Comparison of ENCODE assay signal across 21 mouse cellular contexts in the genomic region with DNA sequence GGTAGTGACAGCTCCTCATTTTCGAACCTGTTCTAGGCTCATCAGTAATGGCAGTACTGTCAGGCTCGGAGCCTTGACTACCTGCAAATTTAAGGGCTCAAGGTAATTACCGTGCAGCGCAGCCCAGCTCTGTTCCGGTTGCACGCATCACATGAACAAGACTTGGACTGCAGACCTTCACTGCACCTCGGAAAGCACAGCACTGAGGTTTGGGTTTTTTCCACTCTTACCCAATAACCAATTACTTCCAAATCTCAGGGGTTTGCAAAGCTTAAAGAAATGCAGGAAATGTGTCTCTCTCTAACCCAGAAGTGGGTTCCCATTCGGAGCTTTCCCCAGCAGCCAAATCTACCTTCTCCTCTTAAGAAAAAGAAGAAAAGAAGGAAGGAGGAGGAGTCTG. TPM values are rescaled to one million over a fixed set of nuclear protein-coding genes. Genes with fewer than 3 reads are reported as not detected.
DNase-seq lines count a peak whose midpoint lies in the region; ATAC-seq and TF ChIP-seq lines count a peak whose summit lies in the region.
"Had no signal": no experiment of that assay in that cellular context is flagged by ENCODE, and none has a peak within 500 bp of the region (broad histone marks: within the 10 kb centered on the region; RNA-seq: fewer than 3 reads in every experiment).

No protein-coding gene starts in this region.

- H3K27me3 ChIP-seq in heart, postnatal 0 days (ENCODE audit: control insufficient read depth, insufficient read depth, low read length): no peaks in the 10 kb centered on the region
- no peaks in the 10 kb centered on the region for H3K27me3 ChIP-seq in kidney, embryonic 15.5 days
- H3K27me3 ChIP-seq: embryonic facial prominence, embryonic 15.5 days had no signal

- TF ChIP-seq EP300 in heart, postnatal 0 days (IDR thresholded peaks at IDR 0.05; ENCODE audit: low read depth): no peak

- no peak for ATAC-seq in heart, postnatal 0 days (ENCODE audit: insufficient read depth, low read depth)
- no peak for ATAC-seq in kidney, embryonic 15.5 days (replicated peaks; ENCODE audit: low FRiP score)
- ATAC-seq: forebrain, embryonic 14.5 days; hindbrain, postnatal 0 days had no signal

- DNase-seq in heart, postnatal 0 days (ENCODE audit: low spot score): peak; percentile 1
- DNase-seq in heart, adult 18-20 months: no peak
- no peak for DNase-seq in kidney, postnatal 4 days
- DNase-seq in kidney, postnatal 10 days: peak; percentile 22
- no peak for DNase-seq in spleen, postnatal 4 days (ENCODE audit: low spot score in 2 of 2)
- DNase-seq: cerebellum, adult 2 months; cerebellum, postnatal 14 days; embryo, embryonic 11 days; gastrocnemius, adult 2 months; gastrocnemius, postnatal 25 days; heart, postnatal 14 days had no signal

- H3K4me1 ChIP-seq in heart, postnatal 0 days (ENCODE audit: control insufficient read depth, insufficient read depth): peaks cover under 1% of the 10 kb centered on the region; the same call in 1 of the 2 replicates
- H3K4me1 ChIP-seq in kidney, embryonic 15.5 days: peaks cover 82% of the 10 kb centered on the region
- peaks cover 17% of the 10 kb centered on the region for H3K4me1 ChIP-seq in brown adipose tissue, adult 24 weeks (ENCODE audit: control insufficient read depth, insufficient read depth, insufficient read length, low read length)

- no peak for TF ChIP-seq CTCF in heart, postnatal 0 days (IDR thresholded peaks at IDR 0.05; ENCODE audit: low read depth)

- no peak overlapping the region for H3K9ac ChIP-seq in heart, postnatal 0 days (replicated peaks; ENCODE audit: low read depth, low read length)
- H3K9ac ChIP-seq in kidney, embryonic 15.5 days: no peak overlapping the region
- H3K9ac ChIP-seq: embryonic facial prominence, embryonic 15.5 days; hindbrain, embryonic 13.5 days had no signal

- H3K4me2 ChIP-seq in heart, postnatal 0 days (ENCODE audit: low read depth, low read length): no peak overlapping the region
- H3K4me2 ChIP-seq in kidney, embryonic 15.5 days: no peak overlapping the region
- H3K4me2 ChIP-seq: embryonic facial prominence, embryonic 15.5 days; hindbrain, embryonic 13.5 days had no signal

- H3K4me3 ChIP-seq in heart, postnatal 0 days (ENCODE audit: low read depth, low read length): no peak overlapping the region
- H3K4me3 ChIP-seq in kidney, embryonic 15.5 days (replicated peaks): no peak overlapping the region
- no peak overlapping the region for H3K4me3 ChIP-seq in brown adipose tissue, adult 24 weeks (ENCODE audit: insufficient read depth, low read depth, low read length)
- H3K4me3 ChIP-seq: embryonic facial prominence, embryonic 15.5 days; erythroblast, embryonic 14.5 days; forebrain, embryonic 10.5 days; gastrocnemius, adult 2 months; heart, embryonic 10.5 days; hindbrain, embryonic 13.5 days had no signal

- no peaks in the 10 kb centered on the region for H3K36me3 ChIP-seq in heart, postnatal 0 days (replicated peaks; ENCODE audit: control insufficient read depth, insufficient read depth, low read length)
- no peaks in the 10 kb centered on the region; the same call in 1 of the 2 replicates for H3K36me3 ChIP-seq in kidney, embryonic 15.5 days
- H3K36me3 ChIP-seq: embryonic facial prominence, embryonic 15.5 days; forebrain, embryonic 10.5 days; hindbrain, embryonic 13.5 days had no signal

- H3K27ac ChIP-seq in heart, postnatal 0 days (ENCODE audit: low read depth): no peak overlapping the region
- peak overlapping the region; percentile 28 for H3K27ac ChIP-seq in kidney, embryonic 15.5 days
- H3K27ac ChIP-seq in brown adipose tissue, adult 24 weeks (replicated peaks; ENCODE audit: low read depth, low read length): peak overlapping the region; percentile 54
- H3K27ac ChIP-seq: embryonic facial prominence, embryonic 15.5 days; forebrain, embryonic 10.5 days; gastrocnemius, adult 2 months; heart, embryonic 10.5 days; hindbrain, embryonic 13.5 days; hindbrain, postnatal 0 days had no signal

- no peaks in the 10 kb centered on the region for H3K9me3 ChIP-seq in heart, postnatal 0 days (replicated peaks; ENCODE audit: control insufficient read depth, low read length)
- no peaks in the 10 kb centered on the region for H3K9me3 ChIP-seq in kidney, embryonic 15.5 days (replicated peaks)
- H3K9me3 ChIP-seq: embryonic facial prominence, embryonic 15.5 days; heart, embryonic 10.5 days; hindbrain, embryonic 13.5 days had no signal

- 82% methylated on average over 8 of the region's 8 CpGs for WGBS in heart, postnatal 0 days
- 57% methylated on average over 8 of the region's 8 CpGs for WGBS in kidney, embryonic 15.5 days

RNA-seq across cellular contexts. Expression of gene Cgnl1, which starts 5.1 kb away (rescaled TPM):
- 20.0 and 29.3 TPM in 2 replicates for total RNA-seq in heart, postnatal 0 days (2014; rRNA removed; ENCODE audit: low replicate concordance)
- polyA plus RNA-seq in heart, postnatal 0 days (2015; fragmentation: Nextera tagmentation; extraction: Ambion mirVana): 20.1 and 20.6 TPM in 2 replicates
- 10 to 100 TPM; 36.7 to 38.2 TPM for total RNA-seq in heart, adult 18-20 months (2021)
- 27.3 and 30.6 TPM in 2 replicates for polyA plus RNA-seq in kidney, embryonic 15.5 days (2015; fragmentation: Nextera tagmentation; extraction: Ambion mirVana)
- 73.6 and 74.3 TPM in 2 replicates for polyA plus RNA-seq in brown adipose tissue, adult 24 weeks (2012; ENCODE audit: insufficient read depth, insufficient read length, missing spikeins)
- total RNA-seq: granulocyte monocyte progenitor cell, adult 5-6 weeks had no signal
- polyA plus RNA-seq: erythroblast, embryonic 14.5 days had no signal

Comparison
In these comparisons a context has a peak if more than half of its experiments do, and no peak if none do; other contexts are left out.
1. DNase-seq: peak in heart, postnatal 0 days (single experiment) and kidney, postnatal 10 days (single experiment); none in heart, adult 18-20 months (0 of 2), kidney, postnatal 4 days (0 of 2) and spleen, postnatal 4 days (0 of 2).